Mouse (Mus musculus): ENCODE results near the gene Atg10.

Gene Atg10

DNA sequence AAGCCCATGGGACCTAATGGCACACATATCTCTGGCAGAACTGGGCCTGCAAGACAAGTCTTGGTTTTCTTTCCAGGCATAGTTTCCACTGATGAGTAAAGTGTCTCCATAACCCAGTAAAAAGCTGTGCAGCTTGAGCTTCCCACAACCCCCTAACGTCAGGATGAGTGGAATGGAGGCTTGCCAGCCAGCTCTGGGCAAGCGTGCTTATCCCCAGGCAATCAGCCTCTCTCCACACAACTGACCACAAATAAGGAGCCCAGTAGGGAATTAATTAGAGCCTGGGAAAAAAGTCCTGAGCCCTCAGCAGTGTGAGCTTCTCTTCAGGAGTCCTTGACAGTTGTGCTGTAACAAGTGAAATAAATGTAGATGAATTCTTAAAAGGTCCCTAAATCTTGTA is 327.7 kb downstream of the Atg10 start:
- in situ Hi-C loops (cut with MboI, MseI) = no loop called here

DNA sequence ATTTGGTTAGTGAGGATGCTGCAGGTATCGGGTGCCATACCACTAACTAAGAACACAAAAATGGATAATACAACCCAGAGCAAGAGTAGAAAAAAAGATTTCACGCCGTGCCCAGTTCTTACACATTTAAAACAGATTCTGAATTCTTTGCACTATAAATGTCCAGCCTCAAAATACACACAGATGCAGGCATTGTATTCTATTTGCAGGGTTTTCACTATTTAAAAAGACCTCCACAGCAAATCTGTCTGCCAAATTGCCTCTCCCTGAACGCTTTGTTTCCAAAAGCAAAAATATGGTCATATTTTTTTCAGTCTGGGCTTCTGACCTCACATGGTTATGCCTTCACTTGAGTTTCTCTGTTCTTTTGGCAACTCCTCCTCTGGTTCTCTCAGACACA is 328.9 kb downstream of the Atg10 start:
- in situ Hi-C loops (cut with MboI, MseI) = no loop called here

DNA sequence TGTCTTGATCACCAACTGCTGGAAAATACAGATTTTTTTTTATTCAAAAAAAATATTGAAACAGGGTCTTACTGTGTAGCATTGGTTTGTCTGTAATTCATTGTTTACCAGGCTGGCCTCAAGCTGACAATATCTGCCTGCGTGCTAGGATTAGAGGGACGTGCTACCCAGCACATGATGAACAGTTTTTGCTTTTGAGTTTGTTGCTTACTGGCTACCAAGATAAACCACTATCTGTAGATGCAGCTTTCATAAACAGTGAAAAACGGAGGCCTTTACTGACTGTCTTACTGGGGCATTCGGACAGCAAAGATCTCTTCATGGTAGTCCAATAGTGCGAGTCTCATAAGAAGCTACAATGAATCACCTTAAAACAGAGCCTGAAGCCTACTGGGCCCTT is 333.7 kb downstream of the Atg10 start:
- in situ Hi-C loops (cut with MboI, MseI) = no loop called here

DNA sequence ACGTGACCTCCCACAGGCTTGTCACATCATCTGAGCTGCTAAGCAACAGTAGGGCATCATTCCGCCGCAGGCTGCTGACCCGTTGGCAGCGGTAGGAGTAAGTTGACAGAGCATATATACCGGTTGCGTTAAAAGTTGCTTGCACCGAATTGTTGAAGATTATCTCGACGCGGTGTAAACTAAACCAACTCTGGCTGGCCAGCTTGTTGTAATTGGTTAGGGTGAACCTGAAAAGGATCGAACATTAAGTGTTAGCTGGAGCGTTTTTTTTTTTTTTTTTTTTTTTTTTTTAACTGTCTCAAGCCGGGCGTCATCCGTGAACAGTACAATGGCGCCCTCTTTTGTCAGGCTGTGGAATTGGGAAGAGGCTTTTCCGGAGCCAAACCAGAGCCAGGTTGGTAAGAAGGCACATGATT is 337.2 kb downstream of the Atg10 start:
- in situ Hi-C loops (cut with MboI, MseI) = no loop called here

DNA sequence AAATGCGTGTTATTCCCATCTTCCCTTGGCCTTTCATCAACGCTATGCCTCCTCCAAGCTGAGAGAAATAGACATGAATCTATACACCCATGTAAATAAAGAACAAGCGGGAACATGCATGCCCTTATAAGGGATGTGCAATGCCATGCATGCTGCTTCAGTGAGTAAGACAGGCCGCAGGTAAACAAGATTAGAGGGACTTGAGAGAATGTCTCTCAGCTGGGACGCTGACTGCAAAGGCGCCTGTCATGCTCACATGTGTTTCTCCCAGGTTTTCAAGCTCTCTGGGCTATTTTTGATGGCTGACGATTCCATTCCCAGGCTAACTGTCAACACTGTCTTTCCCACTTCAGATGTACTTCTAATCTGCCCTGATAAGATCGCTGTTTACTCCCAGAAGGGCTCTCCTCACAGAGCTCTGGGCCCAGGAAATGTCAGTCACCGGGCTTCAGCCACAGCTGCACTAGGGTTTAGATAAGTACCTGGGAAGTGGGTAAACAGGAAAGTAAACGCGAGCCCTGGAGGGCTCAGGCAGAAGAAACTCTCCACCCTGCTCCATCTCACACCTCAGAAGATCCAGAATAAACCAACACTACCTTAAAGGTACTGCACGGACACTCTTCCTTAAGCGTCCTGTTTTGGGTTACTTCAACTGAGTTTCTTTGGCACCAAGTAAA is 337.8 kb downstream of the Atg10 start:
- in situ Hi-C loops (cut with MboI, MseI) = no loop called here
